Mouse (Mus musculus): Measurements from ENCODE around the gene Avpi1. TPM values are rescaled to one million over a fixed set of nuclear protein-coding genes. Genes with fewer than 3 reads are reported as not detected.

Gene Avpi1
- polyA plus RNA-seq, 1 experiment from 2014 or later = 3.0 TPM

Other genes starting within 250 kb of the Avpi1 start
- gene Rrp12, start 232.9 kb downstream of the Avpi1 start, polyA plus RNA-seq (2018) = 3.8 to 15.5 TPM (median 6.8 TPM) in 3 replicates
- 316 to 518 TPM (median 374 TPM) in 3 replicates for gene Pgam1, start 217.1 kb downstream of the Avpi1 start, polyA plus RNA-seq (2018)
- 15.3 to 37.7 TPM (median 36.0 TPM) in 3 replicates for gene Exosc1, start 195.6 kb downstream of the Avpi1 start, polyA plus RNA-seq (2018)
- 17.4 to 32.6 TPM (median 29.9 TPM) in 3 replicates for gene Zdhhc16, start 195.6 kb downstream of the Avpi1 start, polyA plus RNA-seq (2018)
- gene Mms19, start 147.9 kb downstream of the Avpi1 start, polyA plus RNA-seq (2018) = 20.9 to 26.5 TPM (median 24.4 TPM) in 3 replicates
- gene Ubtd1, start 147.3 kb downstream of the Avpi1 start, polyA plus RNA-seq (2018) = 25.8 to 42.9 TPM (median 41.2 TPM) in 3 replicates
- gene Ankrd2, start 93.1 kb downstream of the Avpi1 start, polyA plus RNA-seq (2018) = not detected in 3 replicates
- 1.3 to 2.2 TPM (median 1.9 TPM) in 3 replicates for gene Hoga1, start 83.4 kb downstream of the Avpi1 start, polyA plus RNA-seq (2018)
- gene 4933411K16Rik, start 76.8 kb downstream of the Avpi1 start, polyA plus RNA-seq (2018) = 0.19 to 0.27 TPM (median 0.27 TPM) in 3 replicates
- gene Morn4, start 42.7 kb downstream of the Avpi1 start, polyA plus RNA-seq (2018) = 2.7 to 5.4 TPM (median 5.3 TPM) in 3 replicates
- gene Pi4k2a, start 38.6 kb downstream of the Avpi1 start, polyA plus RNA-seq (2018) = 62.5 to 98.7 TPM (median 75.6 TPM) in 3 replicates
- 2.9 to 12.9 TPM (median 8.4 TPM) in 3 replicates for gene Marveld1, start 18.3 kb upstream of the Avpi1 start, polyA plus RNA-seq (2018)
- gene Zfyve27, start 34.9 kb upstream of the Avpi1 start, polyA plus RNA-seq (2018) = 10.8 to 19.0 TPM (median 16.4 TPM) in 3 replicates
- gene Sfrp5, start 73.2 kb upstream of the Avpi1 start, polyA plus RNA-seq (2018) = 0.16 to 0.81 TPM in 2 of 3 replicates, not detected in the other
- gene Golga7b, start 118.5 kb upstream of the Avpi1 start, polyA plus RNA-seq (2018) = not detected in 3 replicates